Mouse (Mus musculus) kidney, embryonic 15.5 days (tissue): ENCODE measurements around the gene Prkd2. TPM values are rescaled to one million over a fixed set of nuclear protein-coding genes. Genes with fewer than 3 reads are reported as not detected.

Experiments used
- ATAC-seq: fragments of 200-750 bp; cut with Nextera tagmentation; replicated peaks from 2 replicates; pipeline ENCODE4 v1.8.0; 2017; ENCODE audit warnings: moderate TSS enrichment; ENCODE audit not compliant: low FRiP score
- H3K27ac ChIP-seq: fragments of 300-500 bp; sonication (generic); 2 replicates; pipeline ENCODE4 v1.5.1; 2015; ENCODE audit warnings: mild to moderate bottlenecking, inconsistent platforms
- H3K27me3 ChIP-seq: fragments of 300-500 bp; sonication (generic); 2 replicates; pipeline ENCODE4 v1.6.1; 2015; ENCODE audit warnings: inconsistent platforms
- H3K36me3 ChIP-seq: fragments of 300-500 bp; sonication (generic); 2 replicates; pipeline ENCODE4 v1.6.1; 2015; ENCODE audit warnings: inconsistent platforms
- H3K4me1 ChIP-seq: fragments of 300-500 bp; sonication (generic); 2 replicates; pipeline ENCODE4 v1.6.1; 2015; ENCODE audit warnings: inconsistent platforms
- H3K4me2 ChIP-seq: fragments of 300-500 bp; sonication (generic); 2 replicates; pipeline ENCODE4 v1.6.1; 2015; ENCODE audit warnings: moderate library complexity, mild to moderate bottlenecking, inconsistent platforms
- H3K4me3 ChIP-seq: fragments of 300-500 bp; sonication (generic); replicated peaks from 2 replicates; pipeline ENCODE4 v1.5.1; 2015; ENCODE audit warnings: mild to moderate bottlenecking, inconsistent platforms
- H3K9ac ChIP-seq: fragments of 300-500 bp; sonication (generic); 2 replicates; pipeline ENCODE4 v1.6.1; 2015; ENCODE audit warnings: mild to moderate bottlenecking, inconsistent platforms
- H3K9me3 ChIP-seq: fragments of 300-500 bp; sonication (generic); replicated peaks from 2 replicates; pipeline ENCODE4 v1.6.1; 2016; ENCODE audit warnings: inconsistent platforms
- WGBS: fragments of 180-500 bp; shearing (Covaris S2); methylation state at CpG from one replicate; pipeline ENCODE4 v1.1.7; 2015; ENCODE audit warnings: mixed read lengths; 5-methylcytosine and 5-hydroxymethylcytosine counted together
- polyA plus RNA-seq: library from polyadenylated mRNA; unstranded; fragments of >200 nt; fragmentation: Nextera tagmentation; extraction: Ambion mirVana; gene quantifications from 2 replicates; pipeline ENCODE4 v1.2.1, GENCODE M21; 2015

The Prkd2 gene
- polyA plus RNA-seq, 1 experiment from 2014 or later: 17.7 TPM

GRCm38 (mm10) chr7:16815351-16815941 is 27.3 kb upstream of the Prkd2 start, which contains the start of gene Strn4:
Gene Strn4 (plus strand): TSS chr7:16815889.
- Histone ChIP-seq H3K9ac (peak within 1 kb of the TSS; percentile 100), H3K4me3 (peak within 1 kb of the TSS; percentile 99), H3K4me2 (peak within 1 kb of the TSS; percentile 89), H3K27ac (peak within 1 kb of the TSS; percentile 98), H3K9me3 (no peaks in the 10 kb centered on the region), H3K27me3 (peaks cover 27% of the 10 kb centered on the region), H3K4me1 (peaks cover 63% of the 10 kb centered on the region), H3K36me3 (peaks cover 20% of the 10 kb centered on the region)
- ATAC-seq: no peak
- 0% methylated on average over 1 of the region's 1 CpGs for WGBS

- Histone ChIP-seq H3K4me1 (peaks cover 63% of the 10 kb centered on the region), H3K27me3 (peaks cover 21% of the 10 kb centered on the region), H3K36me3 (peaks cover 20% of the 10 kb centered on the region), H3K4me2 (peak overlapping the region; percentile 89), H3K9ac (peak overlapping the region; percentile 100), H3K4me3 (peak overlapping the region; percentile 99), H3K9me3 (no peaks in the 10 kb centered on the region), H3K27ac (peak overlapping the region; percentile 98)
- WGBS: under 1% methylated on average over 23 of the region's 55 CpGs
- ATAC-seq: peak; percentile 80
These were observed 26.6 kb upstream of the Prkd2 start for GRCm38 (mm10) chr7:16816078-16816474.

- peak; percentile 80 for ATAC-seq
- Histone ChIP-seq H3K4me3 (peak within 1 kb of the TSS; percentile 99), H3K27me3 (peaks cover 18% of the 10 kb centered on the region), H3K27ac (peak within 1 kb of the TSS; percentile 98), H3K9ac (peak within 1 kb of the TSS; percentile 100), H3K36me3 (peaks cover 20% of the 10 kb centered on the region), H3K4me1 (peaks cover 63% of the 10 kb centered on the region), H3K4me2 (peak within 1 kb of the TSS; percentile 89), H3K9me3 (no peaks in the 10 kb centered on the region)
- WGBS: under 1% methylated on average over 58 of the region's 64 CpGs
These were observed 26.1 kb upstream of the Prkd2 start, which contains the start of gene Fkrp for GRCm38 (mm10) chr7:16816475-16817122. Gene Fkrp (minus strand): TSS chr7:16816732.

- Histone ChIP-seq H3K4me1 (peaks cover 59% of the 10 kb centered on the region), H3K9me3 (no peaks in the 10 kb centered on the region), H3K27me3 (peaks cover 8% of the 10 kb centered on the region), H3K27ac (no peak overlapping the region), H3K36me3 (peaks cover 19% of the 10 kb centered on the region), H3K4me3 (peak overlapping the region; percentile 99), H3K4me2 (peak overlapping the region; percentile 89), H3K9ac (peak overlapping the region; percentile 100; the same call in 1 of the 2 replicates)
- WGBS: 70% methylated on average over 3 of the region's 3 CpGs
- no peak for ATAC-seq
These were observed 25.0 kb upstream of the Prkd2 start for GRCm38 (mm10) chr7:16817693-16818092.

GRCm38 (mm10) chr7:16819794-16820193 is 22.9 kb upstream of the Prkd2 start:
- H3K27me3 ChIP-seq: no peaks in the 10 kb centered on the region
- H3K9ac ChIP-seq: no peak overlapping the region
- no peak overlapping the region for H3K4me2 ChIP-seq
- H3K4me3 ChIP-seq: no peak overlapping the region
- WGBS: 72% methylated on average over 5 of the region's 5 CpGs
- H3K36me3 ChIP-seq: peaks cover 24% of the 10 kb centered on the region
- no peaks in the 10 kb centered on the region for H3K9me3 ChIP-seq
- H3K4me1 ChIP-seq: peaks cover 59% of the 10 kb centered on the region
- ATAC-seq: no peak
- 0 out of 2 replicates have a peak overlapping the region, but pooled peaks have one; percentile 3 for H3K27ac ChIP-seq

GRCm38 (mm10) chr7:16820271-16820763 is 22.4 kb upstream of the Prkd2 start:
- H3K4me3 ChIP-seq: no peak overlapping the region
- peaks cover 57% of the 10 kb centered on the region for H3K4me1 ChIP-seq
- peaks cover 29% of the 10 kb centered on the region for H3K36me3 ChIP-seq
- no peak overlapping the region for H3K4me2 ChIP-seq
- H3K27me3 ChIP-seq: no peaks in the 10 kb centered on the region
- H3K9ac ChIP-seq: no peak overlapping the region
- no peaks in the 10 kb centered on the region for H3K9me3 ChIP-seq
- 0 out of 2 replicates have a peak overlapping the region, but pooled peaks have one; percentile 3 for H3K27ac ChIP-seq
- ATAC-seq: no peak
- WGBS: 66% methylated on average over 5 of the region's 5 CpGs

GRCm38 (mm10) chr7:16821091-16821490 is 21.6 kb upstream of the Prkd2 start:
- no peak for ATAC-seq
- Histone ChIP-seq H3K36me3 (peaks cover 37% of the 10 kb centered on the region), H3K9ac (no peak overlapping the region), H3K27me3 (no peaks in the 10 kb centered on the region), H3K9me3 (no peaks in the 10 kb centered on the region), H3K4me2 (no peak overlapping the region), H3K4me3 (no peak overlapping the region), H3K27ac (no peak overlapping the region), H3K4me1 (peaks cover 50% of the 10 kb centered on the region)
- WGBS: 39% methylated on average over 3 of the region's 3 CpGs

GRCm38 (mm10) chr7:16821669-16822101 is 21.0 kb upstream of the Prkd2 start:
- 88% methylated on average over 4 of the region's 4 CpGs for WGBS
- no peak for ATAC-seq
- H3K9ac ChIP-seq: no peak overlapping the region
- H3K4me2 ChIP-seq: no peak overlapping the region
- H3K9me3 ChIP-seq: no peaks in the 10 kb centered on the region
- H3K36me3 ChIP-seq: peaks cover 43% of the 10 kb centered on the region
- no peak overlapping the region for H3K27ac ChIP-seq
- peaks cover 50% of the 10 kb centered on the region for H3K4me1 ChIP-seq
- H3K4me3 ChIP-seq: no peak overlapping the region
- H3K27me3 ChIP-seq: no peaks in the 10 kb centered on the region

GRCm38 (mm10) chr7:16823734-16824133 is 19.0 kb upstream of the Prkd2 start:
- H3K9me3 ChIP-seq: no peaks in the 10 kb centered on the region
- H3K4me1 ChIP-seq: peaks cover 33% of the 10 kb centered on the region
- no peak overlapping the region for H3K4me2 ChIP-seq
- H3K36me3 ChIP-seq: peaks cover 63% of the 10 kb centered on the region
- H3K9ac ChIP-seq: no peak overlapping the region
- H3K4me3 ChIP-seq: no peak overlapping the region
- ATAC-seq: no peak
- 74% methylated on average over 5 of the region's 5 CpGs for WGBS
- no peak overlapping the region for H3K27ac ChIP-seq
- H3K27me3 ChIP-seq: no peaks in the 10 kb centered on the region

- Histone ChIP-seq H3K36me3 (peaks cover 84% of the 10 kb centered on the region), H3K9ac (no peak overlapping the region), H3K4me1 (peaks cover 12% of the 10 kb centered on the region), H3K4me2 (no peak overlapping the region), H3K4me3 (no peak overlapping the region), H3K27ac (no peak overlapping the region), H3K27me3 (no peaks in the 10 kb centered on the region), H3K9me3 (no peaks in the 10 kb centered on the region)
- no peak for ATAC-seq
- WGBS: 81% methylated on average over 10 of the region's 10 CpGs
These were observed 16.9 kb upstream of the Prkd2 start for GRCm38 (mm10) chr7:16825785-16826184.

GRCm38 (mm10) chr7:16826571-16826970 is 16.1 kb upstream of the Prkd2 start:
- Histone ChIP-seq H3K4me2 (no peak overlapping the region), H3K9ac (no peak overlapping the region), H3K27ac (no peak overlapping the region), H3K4me1 (peaks cover 4% of the 10 kb centered on the region; the same call in 1 of the 2 replicates), H3K27me3 (no peaks in the 10 kb centered on the region), H3K9me3 (no peaks in the 10 kb centered on the region), H3K36me3 (peaks cover 92% of the 10 kb centered on the region), H3K4me3 (no peak overlapping the region)
- ATAC-seq: no peak
- 74% methylated on average over 5 of the region's 5 CpGs for WGBS

- Histone ChIP-seq H3K27me3 (no peaks in the 10 kb centered on the region), H3K4me1 (no peaks in the 10 kb centered on the region), H3K27ac (no peak overlapping the region), H3K36me3 (peaks cover 98% of the 10 kb centered on the region), H3K9me3 (no peaks in the 10 kb centered on the region), H3K9ac (no peak overlapping the region), H3K4me3 (no peak overlapping the region), H3K4me2 (no peak overlapping the region)
- ATAC-seq: no peak
- 79% methylated on average over 4 of the region's 4 CpGs for WGBS
These were observed 15.4 kb upstream of the Prkd2 start for GRCm38 (mm10) chr7:16827274-16827673.
